Mouse (Mus musculus) embryo, embryonic 10 days (tissue): ENCODE measurements around the gene Cltrn.

Experiments used
- DNase-seq: peaks from one replicate; pipeline ENCODE4 v3.0.0-alpha.2; 2015; ENCODE audit warnings: low spot score

The Cltrn gene

GRCm38 (mm10) chrX:164088582-164088981, at the start of gene Cltrn:
Gene Cltrn (plus strand): TSS chrX:164088830.
- DNase-seq, result no peak

DNA sequence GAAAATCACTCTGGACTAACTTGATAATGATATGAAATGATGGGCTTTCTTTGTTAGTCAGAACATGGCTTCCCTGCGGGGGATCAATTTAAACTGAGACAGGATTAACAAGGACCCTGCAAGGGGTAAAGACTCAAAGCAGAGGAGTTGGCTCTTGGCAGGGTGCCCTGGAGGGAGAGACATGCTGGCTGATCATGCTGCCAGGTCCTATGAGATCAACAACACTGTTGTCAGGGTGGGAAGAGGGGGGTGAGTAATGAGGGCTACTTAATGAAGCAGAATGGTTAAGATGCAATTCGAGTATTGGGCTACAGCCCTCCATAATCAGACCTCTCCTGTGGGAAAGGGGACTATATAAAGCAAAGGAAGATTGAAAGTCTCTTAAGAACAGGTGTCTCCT, 49.7 kb upstream of the Cltrn start:
- DNase-seq, result no peak

DNA sequence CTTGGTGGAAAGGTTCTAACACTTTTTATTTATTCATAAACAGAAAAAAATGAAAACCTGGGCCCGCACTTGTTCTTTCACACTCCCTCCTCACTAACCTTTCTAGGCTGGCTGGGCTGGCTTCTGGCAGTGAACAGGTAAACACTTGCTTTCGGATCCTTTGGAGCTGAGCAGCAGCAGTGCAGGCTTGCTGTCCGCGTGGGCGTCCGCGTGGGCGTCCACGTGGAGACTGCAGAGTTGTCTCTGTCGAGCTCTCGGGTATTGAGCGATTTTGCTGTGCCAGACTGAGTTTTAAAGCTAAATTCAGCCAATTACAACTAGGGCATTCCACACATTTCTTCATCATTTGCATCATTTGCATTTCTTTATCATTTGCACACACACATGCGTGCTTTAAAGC, 46.6 kb upstream of the Cltrn start:
- no peak for DNase-seq

DNA sequence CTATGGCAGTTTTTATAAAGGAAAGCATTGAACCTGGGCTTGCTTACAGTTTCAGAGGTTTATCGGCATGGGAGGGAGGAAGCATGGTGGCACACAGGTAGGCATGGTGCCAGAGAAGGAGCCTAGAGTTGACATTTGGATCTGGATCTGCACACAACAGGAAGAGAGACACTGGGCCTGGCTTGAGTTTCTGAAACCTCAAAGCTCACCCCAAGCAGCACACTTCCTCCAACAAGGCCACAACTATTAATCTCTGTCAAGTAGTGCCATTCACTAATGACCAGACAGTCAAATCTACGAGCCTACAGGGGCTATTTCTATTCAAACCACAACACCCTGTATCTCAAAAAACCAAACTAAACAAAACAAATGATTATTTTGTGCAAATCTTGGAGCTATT, 41.9 kb upstream of the Cltrn start:
- DNase-seq, result no peak

- no peak for DNase-seq
Observed at GRCm38 (mm10) chrX:164055726-164056125, 32.9 kb upstream of the Cltrn start.

DNA sequence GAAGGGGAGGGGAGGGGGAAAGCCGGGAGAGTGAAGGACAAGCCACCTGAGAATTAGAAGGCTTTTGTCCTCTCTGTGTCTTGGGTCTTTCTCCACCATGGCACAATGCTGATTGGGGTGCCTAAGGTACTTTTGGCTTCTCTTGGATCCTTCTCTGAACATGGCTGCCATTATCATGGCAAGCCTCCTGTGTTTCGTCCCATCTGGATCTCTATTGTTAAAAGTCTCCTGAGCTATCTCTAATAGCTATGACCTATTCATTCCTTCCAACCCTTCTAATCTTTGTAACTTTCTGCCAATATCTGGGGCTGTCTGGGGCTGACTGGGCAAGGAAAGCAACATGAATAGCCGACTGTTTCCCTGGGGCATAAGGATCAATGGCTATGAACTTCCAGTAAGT, 30.1 kb upstream of the Cltrn start:
- no peak for DNase-seq

DNA sequence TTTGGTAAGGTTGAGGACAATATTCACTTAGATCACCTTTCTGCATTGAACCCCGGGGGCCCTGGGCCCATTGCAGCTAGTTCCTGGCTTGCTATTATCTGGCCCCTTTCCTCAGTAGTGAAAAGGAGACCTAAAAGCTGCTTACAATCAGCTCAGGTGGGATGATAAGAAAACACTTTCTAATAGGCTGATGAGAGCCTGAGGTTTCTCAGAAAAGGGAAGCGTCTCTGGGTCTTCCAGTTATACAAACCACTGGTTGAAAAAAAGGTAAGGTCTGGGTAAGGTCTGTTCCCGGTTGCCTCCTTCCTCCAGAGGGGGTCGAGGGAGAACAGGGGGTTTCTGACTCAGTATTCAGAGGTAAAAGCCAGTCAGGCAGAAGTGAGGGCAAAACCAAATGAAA, 29.6 kb upstream of the Cltrn start:
- DNase-seq, result no peak

DNA sequence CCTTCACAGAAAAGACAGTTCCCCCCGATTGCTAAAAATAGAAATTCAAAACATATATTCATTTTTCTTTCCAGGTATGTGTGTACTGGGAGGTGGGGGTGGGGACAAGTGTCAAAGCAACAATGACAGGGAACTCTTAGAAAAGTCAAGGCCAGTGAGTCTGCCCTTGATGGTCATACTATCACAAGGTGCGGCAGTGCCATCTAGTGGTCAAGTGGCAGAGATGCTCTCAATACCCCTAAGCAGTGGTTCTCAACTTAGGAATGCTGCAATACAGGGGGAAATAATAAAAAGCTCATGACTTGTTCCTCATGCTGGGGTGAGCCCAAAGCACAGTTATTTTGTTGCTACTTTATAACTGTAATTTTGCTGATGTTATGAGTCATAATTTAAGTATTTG, 22.4 kb upstream of the Cltrn start:
- DNase-seq, result peak; percentile 90

- DNase-seq, result no peak
Observed at GRCm38 (mm10) chrX:164068968-164069367, 19.7 kb upstream of the Cltrn start.

DNA sequence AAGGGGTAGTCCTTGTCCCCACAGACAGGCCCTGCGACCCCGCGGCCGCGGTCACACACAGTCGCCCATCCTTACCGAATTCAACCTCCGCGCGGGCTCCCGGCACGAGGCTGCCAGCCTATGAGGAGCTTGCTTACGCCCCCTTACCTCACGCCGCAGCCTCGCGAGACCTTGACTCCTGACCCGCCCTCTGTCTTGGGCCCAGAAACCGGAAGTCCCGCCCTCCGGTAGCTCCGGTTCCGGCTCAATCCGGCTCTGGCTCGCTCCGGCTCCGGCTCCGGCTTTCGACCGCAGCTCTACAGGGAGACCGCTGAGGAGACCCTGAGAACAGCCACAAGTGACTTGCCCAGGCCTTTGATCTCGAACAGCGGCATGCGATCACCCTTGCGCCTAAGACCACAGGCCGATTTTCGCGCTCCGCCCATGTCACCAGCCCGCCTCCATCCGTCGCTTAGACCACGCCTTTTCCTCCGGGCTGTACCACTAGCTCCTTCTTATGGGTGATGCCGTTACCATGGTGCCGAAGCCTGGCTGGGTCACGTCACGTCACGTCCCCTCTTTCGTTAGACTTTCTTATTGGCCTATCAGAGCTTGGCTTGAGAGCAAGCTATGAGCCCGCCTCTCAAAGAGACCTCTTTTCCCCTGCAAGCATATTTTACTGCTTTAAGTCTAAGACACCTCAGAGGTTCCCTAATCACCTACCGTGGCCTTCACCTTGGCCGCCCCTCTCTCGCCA, 12.4 kb upstream of the Cltrn start, which contains the start of gene Siah1b:
TSS of gene Siah1b (minus strand) at position 454 of the 736 bp plus-strand sequence.
- DNase-seq, result peak; percentile 95

- no peak for DNase-seq
Observed at GRCm38 (mm10) chrX:164082030-164082429, 6.6 kb upstream of the Cltrn start.

GRCm38 (mm10) chrX:164089916-164090315, 1.3 kb downstream of the Cltrn start:
- DNase-seq, result no peak

DNA sequence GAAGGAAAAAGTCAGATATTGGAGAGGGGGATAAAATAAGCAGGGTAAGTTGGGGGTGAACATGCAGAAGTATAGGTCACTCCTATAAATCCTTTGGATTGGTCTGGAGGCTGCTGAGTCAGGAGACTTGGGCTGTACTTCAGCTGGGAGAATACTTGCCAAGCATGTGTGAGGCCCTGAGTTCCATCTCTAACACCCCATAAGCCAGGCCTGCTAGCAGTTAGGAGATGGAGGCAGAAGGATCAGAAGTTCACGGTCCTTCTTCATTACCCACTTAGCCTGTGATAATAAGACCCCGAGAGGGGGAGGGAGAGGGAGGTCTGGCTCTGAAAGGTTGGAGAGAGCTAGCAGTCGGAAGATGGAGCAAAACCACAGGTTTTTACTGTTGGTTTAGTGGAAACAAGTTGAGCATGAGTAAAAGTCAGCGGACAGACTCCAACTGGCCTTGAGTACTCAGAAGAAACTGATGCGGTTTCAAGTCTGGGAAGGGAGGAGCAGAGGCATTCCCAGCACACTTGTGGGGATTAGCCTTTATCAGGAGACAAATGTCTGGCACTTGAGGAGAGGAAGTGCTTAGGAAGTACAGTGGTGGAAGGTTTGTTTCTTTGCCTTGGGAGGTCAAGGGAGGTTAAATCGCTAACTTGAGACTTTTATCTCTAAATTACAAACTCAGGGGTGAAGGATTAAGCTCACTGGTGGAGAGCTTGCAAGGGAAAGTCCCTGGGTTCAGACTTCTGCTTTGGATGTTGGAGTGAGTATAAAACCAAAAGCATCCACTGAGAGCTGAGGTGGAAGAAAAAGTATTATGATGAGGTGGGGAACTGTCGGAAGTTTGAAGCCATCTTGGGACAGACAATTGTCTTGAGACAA, 3.9 kb downstream of the Cltrn start:
- peak; percentile 5 for DNase-seq

DNA sequence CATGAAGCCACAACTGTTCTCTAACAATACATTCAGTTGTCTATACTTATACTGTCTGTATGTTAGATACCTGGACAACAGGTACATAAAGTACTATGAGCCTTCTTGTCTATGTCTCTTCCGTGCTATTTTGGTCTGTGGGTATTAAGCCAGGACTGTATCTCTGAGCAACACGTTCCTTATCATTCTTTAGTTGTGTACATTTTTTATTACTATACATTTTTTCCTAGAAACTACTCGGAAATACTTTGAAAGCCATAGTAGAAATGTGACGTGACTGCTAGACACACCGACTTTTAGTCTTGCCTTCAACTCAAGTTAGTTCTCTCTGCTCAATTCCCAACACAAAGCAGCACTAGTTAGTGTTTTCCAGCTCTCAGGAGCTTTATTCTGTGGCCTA, 4.8 kb downstream of the Cltrn start:
- no peak for DNase-seq

DNA sequence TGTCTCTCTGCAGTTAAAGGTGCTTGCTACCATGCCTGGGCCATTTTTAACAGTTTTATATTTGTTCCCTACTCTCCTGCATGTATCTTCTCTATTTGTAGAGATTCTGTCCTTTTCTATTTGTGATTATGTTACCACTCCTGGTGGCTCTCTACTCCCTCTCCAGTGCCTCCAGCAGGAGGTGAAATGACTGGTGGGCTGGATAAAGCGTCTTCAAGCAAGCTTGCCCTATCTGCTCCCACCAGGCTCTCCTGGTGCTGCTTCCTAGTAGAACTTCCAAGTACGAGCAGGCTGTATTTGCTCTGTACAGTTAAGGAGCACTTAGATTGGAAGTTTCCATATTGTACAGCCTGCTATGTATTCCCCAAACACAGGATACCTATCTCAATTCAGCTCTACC, 7.2 kb downstream of the Cltrn start:
- no peak for DNase-seq

- no peak for DNase-seq
Observed at GRCm38 (mm10) chrX:164101483-164101882, 12.9 kb downstream of the Cltrn start.

GRCm38 (mm10) chrX:164102198-164102597, 13.6 kb downstream of the Cltrn start:
- DNase-seq, result no peak

- no peak for DNase-seq
Observed at GRCm38 (mm10) chrX:164102656-164103055, 14.0 kb downstream of the Cltrn start.

GRCm38 (mm10) chrX:164111146-164111545, 22.5 kb downstream of the Cltrn start:
- DNase-seq, result no peak

- DNase-seq, result no peak
Observed at GRCm38 (mm10) chrX:164113744-164114143, 25.1 kb downstream of the Cltrn start.

DNA sequence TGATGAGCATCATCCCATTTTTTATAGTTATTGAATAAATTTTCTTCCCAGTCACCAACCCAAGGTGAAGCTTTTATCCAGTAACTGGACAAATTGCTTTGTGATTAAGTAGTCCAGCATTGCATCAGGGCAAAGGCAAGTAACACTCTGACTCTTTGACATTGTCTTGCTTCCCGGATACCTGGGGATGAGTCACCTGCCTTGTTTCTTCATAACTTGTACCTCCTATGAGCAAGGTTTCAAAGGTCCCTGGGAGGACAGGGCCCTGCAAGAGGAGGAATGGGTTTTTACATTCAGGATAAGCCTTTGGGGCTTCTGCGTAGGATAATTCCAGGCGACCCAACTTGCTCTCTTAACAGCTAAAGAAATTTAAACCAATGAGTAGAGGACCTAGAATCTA, 35.3 kb downstream of the Cltrn start:
- DNase-seq, result no peak

DNA sequence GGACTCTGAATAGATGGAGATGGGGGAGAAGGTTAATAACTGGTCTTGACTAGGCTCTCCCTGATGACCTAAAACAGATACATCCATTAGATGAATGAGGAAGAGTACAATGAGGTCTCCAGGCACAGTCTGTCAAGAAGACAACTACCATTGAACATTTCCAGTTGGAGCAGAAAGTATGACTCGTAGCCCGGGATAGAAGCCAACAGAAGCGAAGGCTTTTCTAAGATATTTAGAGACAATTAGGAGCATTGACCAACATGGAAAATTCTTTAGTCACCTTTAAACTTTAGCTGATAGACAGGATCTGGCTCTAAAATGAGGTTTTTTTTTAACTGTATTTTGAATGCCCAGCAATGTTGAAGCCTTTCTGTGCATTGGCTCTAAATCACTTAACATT, 44.9 kb downstream of the Cltrn start:
- no peak for DNase-seq

DNA sequence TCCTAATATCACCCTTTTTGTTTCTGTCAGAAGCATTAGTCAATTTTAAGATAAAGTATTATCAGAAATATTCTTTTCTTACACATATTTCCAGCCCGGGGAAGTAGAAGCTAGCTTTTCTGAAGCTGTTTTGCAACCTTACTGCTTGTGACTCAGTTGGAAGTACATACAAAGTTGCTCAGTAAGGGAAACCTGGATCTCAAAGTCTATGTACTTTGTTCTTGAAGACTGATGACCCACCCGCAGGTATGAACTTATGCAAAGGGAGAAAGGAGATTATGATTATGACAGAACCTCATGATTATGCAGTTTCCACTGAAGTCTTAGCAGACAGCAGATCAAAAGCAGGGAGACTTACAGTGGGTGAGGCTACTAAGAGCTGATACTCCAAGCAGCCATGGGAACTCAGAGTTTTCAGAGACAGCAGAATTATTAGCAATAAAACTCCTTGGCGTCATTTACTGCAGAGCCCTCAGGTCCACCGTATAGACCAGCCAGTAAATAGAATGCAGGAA, 46.7 kb downstream of the Cltrn start:
- no peak for DNase-seq
